Mouse (Mus musculus): ENCODE results near the gene Rtcb.

DNA sequence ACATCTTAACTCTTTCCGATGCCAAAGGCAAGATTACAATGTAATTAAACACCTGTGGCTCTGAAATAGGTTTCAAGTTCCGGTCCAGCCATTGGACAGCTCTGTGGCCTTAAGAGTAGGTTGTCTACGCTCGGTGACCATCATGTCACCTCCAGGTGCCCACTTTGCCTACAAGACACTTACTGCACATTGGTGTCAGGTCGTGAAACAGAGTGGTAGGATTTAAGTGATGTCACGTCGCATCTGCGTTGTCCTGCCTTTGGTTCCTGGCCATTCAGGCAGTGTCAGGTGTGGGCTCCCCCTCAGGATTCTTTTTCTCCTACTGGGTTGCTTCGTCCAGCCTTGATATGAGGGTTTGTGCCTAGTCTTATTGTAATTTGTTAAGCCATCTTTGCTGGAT lies 14.2 kb upstream of the Rtcb start:
- no peak for TF ChIP-seq EP300 (IDR thresholded peaks at IDR 0.05; ENCODE audit: low read depth)
- TF ChIP-seq CTCF (IDR thresholded peaks at IDR 0.05; ENCODE audit: low read depth) = no peak
